24 mouse cellular contexts compared by ENCODE assay signal in the genomic region with DNA sequence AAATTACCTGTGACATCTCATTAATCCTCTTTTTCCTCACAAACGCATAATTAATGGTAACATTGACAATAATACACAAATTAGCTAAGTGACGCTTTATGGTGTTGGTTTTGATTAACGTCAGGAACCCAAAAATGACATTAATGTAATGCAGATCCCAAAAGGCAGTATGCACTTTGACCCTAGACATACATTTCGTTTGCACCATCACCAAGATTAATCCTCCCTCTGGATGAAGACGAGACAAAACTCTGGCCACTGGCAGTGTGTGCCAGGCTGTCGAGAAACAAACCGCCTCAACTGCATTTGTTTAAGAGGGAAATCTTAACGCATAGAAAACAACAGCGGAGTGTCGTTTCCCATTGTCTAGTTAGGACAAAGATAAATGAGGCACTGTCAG.
DNase-seq lines count a peak whose midpoint lies in the region; ATAC-seq and TF ChIP-seq lines count a peak whose summit lies in the region.
"Had no signal": no experiment of that assay in that cellular context is flagged by ENCODE, and none has a peak within 500 bp of the region (broad histone marks: within the 10 kb centered on the region; RNA-seq: fewer than 3 reads in every experiment).

No protein-coding gene starts in this region.

- no peaks in the 10 kb centered on the region for H3K9me3 ChIP-seq in hindbrain, embryonic 10.5 days
- no peaks in the 10 kb centered on the region for H3K9me3 ChIP-seq in hindbrain, postnatal 0 days (ENCODE audit: low read length)
- H3K9me3 ChIP-seq in midbrain, embryonic 12.5 days, result no peaks in the 10 kb centered on the region
- no peaks in the 10 kb centered on the region for H3K9me3 ChIP-seq in midbrain, embryonic 16.5 days (replicated peaks; ENCODE audit: control insufficient read depth, low read length, poor library complexity, severe bottlenecking)
- H3K9me3 ChIP-seq in hindbrain, embryonic 12.5 days (replicated peaks), result no peaks in the 10 kb centered on the region
- H3K9me3 ChIP-seq: embryonic facial prominence, embryonic 10.5 days; G1E; heart, embryonic 15.5 days; limb, embryonic 12.5 days; liver, embryonic 12.5 days; midbrain, embryonic 10.5 days had no signal

- intact Hi-C loops in left cerebral cortex, postnatal 10 days (cut with DNase I), result no loop called here

- no peak for TF ChIP-seq POLR2A in olfactory bulb, adult 2 months (IDR thresholded peaks at IDR 0.05; ENCODE audit: insufficient read depth, low read depth, low read length)

- TF ChIP-seq CTCF in hindbrain, postnatal 0 days (IDR thresholded peaks at IDR 0.05; ENCODE audit: low read depth), result no peak
- no peak for TF ChIP-seq CTCF in olfactory bulb, adult 2 months (IDR thresholded peaks at IDR 0.05; ENCODE audit: insufficient read depth, low read depth, low read length)

- WGBS in hindbrain, embryonic 10.5 days, result 58% methylated on average over 10 of the region's 10 CpGs
- WGBS in hindbrain, postnatal 0 days, result 38% methylated on average over 10 of the region's 10 CpGs
- WGBS in midbrain, embryonic 12.5 days, result 48% methylated on average over 10 of the region's 10 CpGs
- 52% methylated on average over 10 of the region's 10 CpGs for WGBS in midbrain, embryonic 16.5 days
- WGBS in hindbrain, embryonic 12.5 days, result 33% methylated on average over 10 of the region's 10 CpGs
- WGBS in olfactory bulb, adult 2 months, result 63% methylated on average over 10 of the region's 10 CpGs

- H3K4me1 ChIP-seq in hindbrain, embryonic 10.5 days (replicated peaks), result peaks cover 37% of the 10 kb centered on the region
- no peaks in the 10 kb centered on the region for H3K4me1 ChIP-seq in hindbrain, postnatal 0 days (ENCODE audit: insufficient read depth, low read length)
- H3K4me1 ChIP-seq in midbrain, embryonic 12.5 days, result peaks cover 11% of the 10 kb centered on the region
- H3K4me1 ChIP-seq in midbrain, embryonic 16.5 days (ENCODE audit: control insufficient read depth, insufficient read depth, low read length), result no peaks in the 10 kb centered on the region
- H3K4me1 ChIP-seq in hindbrain, embryonic 12.5 days, result peaks cover 9% of the 10 kb centered on the region
- H3K4me1 ChIP-seq in olfactory bulb, adult 2 months (ENCODE audit: control insufficient read depth, insufficient read depth, low read length), result peaks cover 5% of the 10 kb centered on the region

- no peak overlapping the region for H3K4me3 ChIP-seq in hindbrain, embryonic 10.5 days
- no peak overlapping the region for H3K4me3 ChIP-seq in hindbrain, postnatal 0 days (ENCODE audit: low read length)
- no peak overlapping the region for H3K4me3 ChIP-seq in midbrain, embryonic 12.5 days
- H3K4me3 ChIP-seq in midbrain, embryonic 16.5 days (ENCODE audit: low read depth, low read length), result no peak overlapping the region
- H3K4me3 ChIP-seq in hindbrain, embryonic 12.5 days, result no peak overlapping the region
- H3K4me3 ChIP-seq in olfactory bulb, adult 2 months (ENCODE audit: insufficient read depth, low read depth, low read length), result no peak overlapping the region
- H3K4me3 ChIP-seq: embryonic facial prominence, embryonic 10.5 days; heart, adult 2 months; heart, embryonic 15.5 days; limb, embryonic 12.5 days; liver, embryonic 12.5 days; midbrain, embryonic 10.5 days had no signal

- no peak overlapping the region for H3K4me2 ChIP-seq in hindbrain, postnatal 0 days (ENCODE audit: low read depth, low read length)
- H3K4me2 ChIP-seq in midbrain, embryonic 12.5 days (replicated peaks), result no peak overlapping the region
- H3K4me2 ChIP-seq in midbrain, embryonic 16.5 days (ENCODE audit: low read length), result no peak overlapping the region
- H3K4me2 ChIP-seq in hindbrain, embryonic 12.5 days (replicated peaks), result peak overlapping the region; percentile 12
- H3K4me2 ChIP-seq: heart, embryonic 15.5 days; limb, embryonic 12.5 days; liver, embryonic 12.5 days; lung, embryonic 14.5 days had no signal

- H3K9ac ChIP-seq in hindbrain, postnatal 0 days (replicated peaks; ENCODE audit: low read length), result no peak overlapping the region
- H3K9ac ChIP-seq in midbrain, embryonic 12.5 days (replicated peaks), result no peak overlapping the region
- H3K9ac ChIP-seq in midbrain, embryonic 16.5 days (ENCODE audit: low read depth, low read length), result no peak overlapping the region
- no peak overlapping the region for H3K9ac ChIP-seq in hindbrain, embryonic 12.5 days
- H3K9ac ChIP-seq: heart, embryonic 15.5 days; limb, embryonic 12.5 days; liver, embryonic 12.5 days; lung, embryonic 14.5 days had no signal

- no peak for ATAC-seq in hindbrain, postnatal 0 days
- ATAC-seq in midbrain, embryonic 12.5 days (ENCODE audit: low FRiP score, low read depth), result 0 out of 2 replicates have a peak, but pooled peaks have one; percentile 23
- ATAC-seq in midbrain, embryonic 16.5 days, result no peak
- ATAC-seq in hindbrain, embryonic 12.5 days (ENCODE audit: low FRiP score), result peak; percentile 72
- ATAC-seq: activated CD4-positive, CD25-positive, alpha-beta regulatory T cell, adult 4 months; liver, embryonic 12.5 days had no signal

- H3K36me3 ChIP-seq in hindbrain, embryonic 10.5 days, result no peaks in the 10 kb centered on the region
- H3K36me3 ChIP-seq in hindbrain, postnatal 0 days (ENCODE audit: insufficient read depth, low read length), result no peaks in the 10 kb centered on the region
- H3K36me3 ChIP-seq in midbrain, embryonic 12.5 days, result no peaks in the 10 kb centered on the region
- H3K36me3 ChIP-seq in midbrain, embryonic 16.5 days (ENCODE audit: control insufficient read depth, insufficient read depth, low read length), result no peaks in the 10 kb centered on the region
- H3K36me3 ChIP-seq in hindbrain, embryonic 12.5 days, result no peaks in the 10 kb centered on the region
- H3K36me3 ChIP-seq: embryonic facial prominence, embryonic 10.5 days; G1E; heart, embryonic 15.5 days; limb, embryonic 12.5 days; liver, embryonic 12.5 days; midbrain, embryonic 10.5 days had no signal

- peak; percentile 22 for DNase-seq in hindbrain, embryonic 10.5 days (ENCODE audit: low spot score)
- DNase-seq in hindbrain, postnatal 0 days (ENCODE audit: low spot score), result no peak
- DNase-seq in layer of hippocampus, postnatal 14 days (ENCODE audit: low spot score in 2 of 2), result no peak
- no peak for DNase-seq in left cerebral cortex, postnatal 10 days (ENCODE audit: extremely low spot score in 1 of 2, low spot score in 2 of 2)
- DNase-seq: adrenal gland, postnatal 14 days; cerebellum, adult 11 months; cerebellum, postnatal 14 days; gastrocnemius, postnatal 14 days; heart, adult 2 months; kidney, adult 8-10 months; lung, embryonic 14.5 days; lung, postnatal 36 days; thymus, postnatal 14 days had no signal

- H3K27me3 ChIP-seq in hindbrain, embryonic 10.5 days (ENCODE audit: insufficient read depth, poor library complexity, severe bottlenecking), result no peaks in the 10 kb centered on the region
- no peaks in the 10 kb centered on the region for H3K27me3 ChIP-seq in hindbrain, postnatal 0 days (ENCODE audit: insufficient read depth, low read length)
- peaks cover 3% of the 10 kb centered on the region; the same call in 1 of the 2 replicates for H3K27me3 ChIP-seq in midbrain, embryonic 12.5 days
- H3K27me3 ChIP-seq in midbrain, embryonic 16.5 days (ENCODE audit: control insufficient read depth, insufficient read depth, low read depth, low read length), result no peaks in the 10 kb centered on the region
- no peaks in the 10 kb centered on the region for H3K27me3 ChIP-seq in hindbrain, embryonic 12.5 days
- H3K27me3 ChIP-seq: heart, embryonic 15.5 days; liver, embryonic 12.5 days had no signal

- H3K27ac ChIP-seq in hindbrain, embryonic 10.5 days, result 0 out of 2 replicates have a peak overlapping the region, but pooled peaks have one; percentile 35
- H3K27ac ChIP-seq in hindbrain, postnatal 0 days, result no peak overlapping the region
- H3K27ac ChIP-seq in midbrain, embryonic 12.5 days (replicated peaks), result no peak overlapping the region
- H3K27ac ChIP-seq in midbrain, embryonic 16.5 days (ENCODE audit: low read length), result no peak overlapping the region
- H3K27ac ChIP-seq in hindbrain, embryonic 12.5 days, result peak overlapping the region; percentile 1; the same call in 1 of the 2 replicates
- H3K27ac ChIP-seq in olfactory bulb, adult 2 months (ENCODE audit: insufficient read depth, low read depth, low read length), result peak overlapping the region; percentile 73; the same call in 1 of the 2 replicates
- H3K27ac ChIP-seq: embryonic facial prominence, embryonic 10.5 days; heart, adult 2 months; heart, embryonic 15.5 days; limb, embryonic 12.5 days; liver, embryonic 12.5 days; midbrain, embryonic 10.5 days had no signal

Comparison
In these comparisons a context has a peak if more than half of its experiments do, and no peak if none do; other contexts are left out.
1. H3K27ac ChIP-seq: peak in hindbrain, embryonic 10.5 days (single experiment), hindbrain, embryonic 12.5 days (single experiment) and olfactory bulb, adult 2 months (single experiment); none in hindbrain, postnatal 0 days (single experiment), midbrain, embryonic 12.5 days (single experiment) and midbrain, embryonic 16.5 days (single experiment).
2. ATAC-seq: peak in midbrain, embryonic 12.5 days (single experiment) and hindbrain, embryonic 12.5 days (single experiment); none in hindbrain, postnatal 0 days (single experiment) and midbrain, embryonic 16.5 days (single experiment).